Mouse (Mus musculus): Measurements from ENCODE around the gene Reps2. TPM values are rescaled to one million over a fixed set of nuclear protein-coding genes. Genes with fewer than 3 reads are reported as not detected.

The Reps2 gene
- total and polyA plus RNA-seq, 3 experiments: 0.39 to 1.1 (median 0.75) TPM

DNA sequence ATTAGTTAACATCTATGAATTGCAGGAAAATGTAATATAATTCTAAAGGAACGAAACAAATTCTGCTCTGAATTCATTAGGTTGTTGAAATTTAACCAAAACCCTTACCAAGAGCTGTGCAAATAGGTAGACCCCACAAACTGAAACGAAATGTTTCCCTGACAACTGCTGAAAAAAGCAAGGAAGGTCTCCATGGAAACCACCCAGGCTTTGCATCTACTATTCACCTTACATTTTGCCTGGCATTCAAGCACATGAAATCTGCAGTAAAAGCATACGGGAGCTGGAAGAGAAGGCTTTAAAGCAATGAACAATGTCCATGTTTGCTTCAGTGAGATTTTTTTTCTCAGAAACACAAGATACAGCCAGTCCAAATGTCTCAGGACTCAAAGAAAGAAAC is 59.1 kb downstream of the Reps2 start:
- intact Hi-C loops (cut with DNase I): no loop called here
- Histone ChIP-seq H3K79me2 (replicated peaks; ENCODE audit: control insufficient read depth, insufficient read depth, low read length) (no peaks in the 10 kb centered on the region), H3K4me1 (ENCODE audit: control insufficient read depth, insufficient read depth, low read length) (no peaks in the 10 kb centered on the region), H3K9ac (ENCODE audit: low read depth, low read length) (no peak overlapping the region), H3K36me3 (ENCODE audit: control insufficient read depth, insufficient read depth, low read length) (no peaks in the 10 kb centered on the region), H3K4me3 (no peak overlapping the region), H3K27me3 (ENCODE audit: control insufficient read depth, insufficient read depth, low read length) (no peaks in the 10 kb centered on the region), H3K27ac (no peak overlapping the region)
- WGBS: 70% methylated on average over 3 of the region's 3 CpGs
- DNase-seq: no peak
- TF ChIP-seq EP300 (IDR thresholded peaks at IDR 0.05; ENCODE audit: insufficient read depth, low read depth, low read length) (no peak), POLR2A (IDR thresholded peaks at IDR 0.05; ENCODE audit: insufficient read depth, low read depth, low read length) (no peak), CTCF (IDR thresholded peaks at IDR 0.05) (no peak)

- Histone ChIP-seq H3K27me3 (ENCODE audit: control insufficient read depth, insufficient read depth, low read length) (no peaks in the 10 kb centered on the region), H3K79me2 (replicated peaks; ENCODE audit: control insufficient read depth, insufficient read depth, low read length) (no peaks in the 10 kb centered on the region), H3K4me3 (no peak overlapping the region), H3K27ac (no peak overlapping the region), H3K9ac (ENCODE audit: low read depth, low read length) (no peak overlapping the region), H3K36me3 (ENCODE audit: control insufficient read depth, insufficient read depth, low read length) (no peaks in the 10 kb centered on the region), H3K4me1 (ENCODE audit: control insufficient read depth, insufficient read depth, low read length) (no peaks in the 10 kb centered on the region)
- no peak for TF ChIP-seq POLR2A (IDR thresholded peaks at IDR 0.05; ENCODE audit: insufficient read depth, low read depth, low read length)
- TF ChIP-seq EP300 (IDR thresholded peaks at IDR 0.05; ENCODE audit: insufficient read depth, low read depth, low read length): no peak
- no peak for TF ChIP-seq CTCF (IDR thresholded peaks at IDR 0.05)
- 71% methylated on average over 3 of the region's 3 CpGs for WGBS
- intact Hi-C loops (cut with DNase I): no loop called here
- DNase-seq: no peak
These were observed 62.9 kb downstream of the Reps2 start for GRCm38 (mm10) chrX:162580521-162580920.

DNA sequence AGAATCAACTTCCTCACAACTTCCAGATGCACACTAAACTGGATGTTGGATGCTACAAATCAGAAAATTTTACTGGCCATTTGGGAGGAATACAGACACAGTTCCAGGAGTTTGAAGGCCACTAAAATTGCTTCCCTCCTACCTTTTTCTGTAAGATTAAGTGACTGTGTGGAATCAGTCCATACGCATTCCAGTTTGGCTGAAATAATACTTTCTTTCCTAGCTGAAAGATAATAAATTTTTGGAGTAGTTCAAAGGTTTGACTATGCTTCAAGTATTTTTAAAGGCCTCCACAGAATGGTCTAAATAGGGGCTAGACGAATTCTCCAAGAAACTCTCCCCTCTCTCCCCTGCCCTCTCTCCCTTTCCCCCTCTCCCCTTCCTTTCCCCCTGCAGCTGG is 75.0 kb downstream of the Reps2 start:
- H3K4me1 ChIP-seq (ENCODE audit: control insufficient read depth, insufficient read depth, low read length): no peaks in the 10 kb centered on the region
- H3K9ac ChIP-seq (ENCODE audit: low read depth, low read length): no peak overlapping the region
- TF ChIP-seq EP300 (IDR thresholded peaks at IDR 0.05; ENCODE audit: insufficient read depth, low read depth, low read length) (no peak), POLR2A (IDR thresholded peaks at IDR 0.05; ENCODE audit: insufficient read depth, low read depth, low read length) (no peak), CTCF (IDR thresholded peaks at IDR 0.05) (no peak)
- no peaks in the 10 kb centered on the region for H3K27me3 ChIP-seq (ENCODE audit: control insufficient read depth, insufficient read depth, low read length)
- intact Hi-C loops (cut with DNase I): no loop called here
- no peaks in the 10 kb centered on the region for H3K36me3 ChIP-seq (ENCODE audit: control insufficient read depth, insufficient read depth, low read length)
- no peak overlapping the region for H3K27ac ChIP-seq
- no peak for DNase-seq
- no peaks in the 10 kb centered on the region for H3K79me2 ChIP-seq (replicated peaks; ENCODE audit: control insufficient read depth, insufficient read depth, low read length)
- H3K4me3 ChIP-seq: no peak overlapping the region
- 73% methylated on average over 2 of the region's 2 CpGs for WGBS

GRCm38 (mm10) chrX:162565501-162565900 is 77.9 kb downstream of the Reps2 start:
- H3K4me3 ChIP-seq: no peak overlapping the region
- DNase-seq: no peak
- 84% methylated on average over 4 of the region's 4 CpGs for WGBS
- no peak overlapping the region for H3K9ac ChIP-seq (ENCODE audit: low read depth, low read length)
- H3K27ac ChIP-seq: no peak overlapping the region
- no peaks in the 10 kb centered on the region for H3K79me2 ChIP-seq (replicated peaks; ENCODE audit: control insufficient read depth, insufficient read depth, low read length)
- H3K27me3 ChIP-seq (ENCODE audit: control insufficient read depth, insufficient read depth, low read length): no peaks in the 10 kb centered on the region
- intact Hi-C loops (cut with DNase I): no loop called here
- TF ChIP-seq CTCF (IDR thresholded peaks at IDR 0.05) (no peak), EP300 (IDR thresholded peaks at IDR 0.05; ENCODE audit: insufficient read depth, low read depth, low read length) (no peak), POLR2A (IDR thresholded peaks at IDR 0.05; ENCODE audit: insufficient read depth, low read depth, low read length) (no peak)
- H3K36me3 ChIP-seq (ENCODE audit: control insufficient read depth, insufficient read depth, low read length): no peaks in the 10 kb centered on the region
- H3K4me1 ChIP-seq (ENCODE audit: control insufficient read depth, insufficient read depth, low read length): no peaks in the 10 kb centered on the region

GRCm38 (mm10) chrX:162556459-162556841 is 87.0 kb downstream of the Reps2 start:
- WGBS: 41% methylated on average over 6 of the region's 6 CpGs
- H3K79me2 ChIP-seq (replicated peaks; ENCODE audit: control insufficient read depth, insufficient read depth, low read length): no peaks in the 10 kb centered on the region
- DNase-seq: peak in 1 of 2 experiments; percentile 3
- no peaks in the 10 kb centered on the region for H3K27me3 ChIP-seq (ENCODE audit: control insufficient read depth, insufficient read depth, low read length)
- no peak overlapping the region for H3K4me3 ChIP-seq
- no peaks in the 10 kb centered on the region for H3K36me3 ChIP-seq (ENCODE audit: control insufficient read depth, insufficient read depth, low read length)
- no peak overlapping the region for H3K9ac ChIP-seq (ENCODE audit: low read depth, low read length)
- intact Hi-C loops (cut with DNase I): no loop called here
- TF ChIP-seq EP300 (IDR thresholded peaks at IDR 0.05; ENCODE audit: insufficient read depth, low read depth, low read length): no peak
- no peak for TF ChIP-seq CTCF (IDR thresholded peaks at IDR 0.05)
- no peak for TF ChIP-seq POLR2A (IDR thresholded peaks at IDR 0.05; ENCODE audit: insufficient read depth, low read depth, low read length)
- no peak overlapping the region for H3K27ac ChIP-seq
- H3K4me1 ChIP-seq (ENCODE audit: control insufficient read depth, insufficient read depth, low read length): no peaks in the 10 kb centered on the region; the same call in 1 of the 2 replicates

GRCm38 (mm10) chrX:162555729-162556458 is 87.6 kb downstream of the Reps2 start:
- TF ChIP-seq EP300 (IDR thresholded peaks at IDR 0.05; ENCODE audit: insufficient read depth, low read depth, low read length) (no peak), CTCF (IDR thresholded peaks at IDR 0.05) (no peak), POLR2A (IDR thresholded peaks at IDR 0.05; ENCODE audit: insufficient read depth, low read depth, low read length) (no peak)
- Histone ChIP-seq H3K79me2 (replicated peaks; ENCODE audit: control insufficient read depth, insufficient read depth, low read length) (no peaks in the 10 kb centered on the region), H3K9ac (ENCODE audit: low read depth, low read length) (no peak overlapping the region), H3K4me3 (no peak overlapping the region), H3K27me3 (ENCODE audit: control insufficient read depth, insufficient read depth, low read length) (no peaks in the 10 kb centered on the region), H3K4me1 (ENCODE audit: control insufficient read depth, insufficient read depth, low read length) (no peaks in the 10 kb centered on the region; the same call in 1 of the 2 replicates), H3K27ac (no peak overlapping the region), H3K36me3 (ENCODE audit: control insufficient read depth, insufficient read depth, low read length) (no peaks in the 10 kb centered on the region)
- intact Hi-C loops (cut with DNase I): no loop called here
- DNase-seq: no peak
- 63% methylated on average over 1 of the region's 1 CpGs for WGBS

Data from heart, adult 2 months (tissue).